Mouse (Mus musculus) olfactory bulb, adult 2 months (tissue): ENCODE data around the gene Itm2c.

Experiments used
- CTCF ChIP-seq: fragments of 200-500 bp; IDR thresholded peaks from 2 replicates; pipeline ENCODE4 v1.5.1; 2012; ENCODE audit warnings: low read depth, mild to moderate bottlenecking, low read length, moderate library complexity; ENCODE audit not compliant: insufficient read depth
- POLR2A ChIP-seq: fragments of 200-500 bp; IDR thresholded peaks from 2 replicates; pipeline ENCODE4 v1.6.1; 2012; ENCODE audit warnings: mild to moderate bottlenecking, low read depth, low read length, moderate library complexity; ENCODE audit not compliant: insufficient read depth

- no peak for TF ChIP-seq POLR2A
- no peak for TF ChIP-seq CTCF
These were observed 28.8 kb downstream of the Itm2c start for GRCm38 (mm10) chr1:85922865-85923211.
